Mouse (Mus musculus): ENCODE measurements at regions not wholly inside any gene's neighbourhood (a gene's known extent, or its start where the extent isn't known, plus 50 kb on each side); places are given as distances from the start of the nearest gene placed in this dataset.

DNA sequence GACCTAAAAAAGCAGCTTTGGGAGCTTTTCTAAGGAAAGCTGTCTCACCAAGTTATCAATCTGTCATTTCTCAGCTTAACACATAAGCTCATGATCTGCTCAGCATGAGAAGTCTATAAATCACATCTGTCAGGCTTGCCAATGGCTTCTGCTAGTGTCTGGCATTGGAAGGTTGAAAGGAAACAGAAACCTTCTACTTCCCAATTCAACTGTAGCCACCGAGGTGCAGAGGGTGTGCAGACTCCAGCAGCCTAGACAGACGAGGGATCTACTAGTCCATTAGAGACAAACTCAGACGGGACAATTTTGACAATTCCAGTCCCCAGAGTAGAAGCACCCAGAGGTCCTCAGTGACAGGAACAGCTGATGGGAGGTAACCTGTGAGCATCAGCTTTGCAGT is 103.0 kb downstream of the Nab1 start:
- DNase-seq (ENCODE audit: extremely low spot score in 1 of 2, low spot score in 2 of 2) = no peak
- H3K4me3 ChIP-seq = no peak overlapping the region
- intact Hi-C loops (cut with DNase I) = no loop called here

DNA sequence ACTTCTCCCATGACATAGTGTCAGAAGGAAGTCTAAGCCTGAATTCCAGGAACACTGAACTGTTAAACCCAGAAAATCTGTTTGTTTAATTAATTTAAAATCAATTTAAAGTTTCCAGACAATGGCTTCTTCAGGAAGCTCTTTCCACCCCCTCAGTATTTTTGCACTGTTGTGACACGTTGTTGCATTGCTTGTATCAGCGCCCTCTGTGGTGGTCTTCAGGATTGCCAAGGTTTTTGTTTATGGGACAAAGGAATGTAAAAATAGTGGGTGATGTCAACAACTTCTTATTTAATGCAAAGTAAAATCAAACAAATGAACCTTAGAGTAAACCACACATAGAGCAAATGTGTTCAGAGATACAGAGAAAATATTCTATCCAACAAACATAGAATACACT is 107.5 kb downstream of the Nab1 start:
- no peak; the same call in 1 of the 2 replicates for TF ChIP-seq CTCF (IDR thresholded peaks at IDR 0.05)

More for the DNA sequence above, 103.0 kb downstream of the Nab1 start:
- no peak for TF ChIP-seq CTCF (IDR thresholded peaks at IDR 0.05)
- no peak overlapping the region for H3K27ac ChIP-seq

DNA sequence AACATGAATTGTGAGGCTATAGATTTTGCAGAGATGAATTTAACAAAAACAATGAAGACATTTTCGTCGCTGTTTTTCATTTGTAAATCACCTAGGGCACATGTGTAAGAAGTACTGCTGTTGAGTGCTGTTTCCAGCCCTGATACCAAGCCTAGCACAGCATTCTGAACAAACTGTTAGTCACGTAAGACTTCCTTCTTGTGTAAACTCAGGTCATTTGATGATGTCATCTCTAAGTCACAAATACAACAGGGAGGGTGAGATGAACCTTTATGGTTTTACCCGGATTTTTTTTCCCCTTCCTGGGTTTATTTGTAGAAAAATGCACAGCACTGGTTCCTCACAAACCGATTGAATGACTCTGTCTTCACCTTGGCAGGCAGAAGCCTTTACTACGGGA is 111.6 kb downstream of the Nab1 start:
- DNase-seq (ENCODE audit: extremely low spot score in 1 of 2, low spot score in 2 of 2) = no peak
- no peak for TF ChIP-seq CTCF (IDR thresholded peaks at IDR 0.05)
- intact Hi-C loops (cut with DNase I) = loop anchor here (1.0 kb wide), 1 partner anchor 58 kb away; no protein-coding TSS in a partner anchor
- Histone ChIP-seq H3K4me3 (no peak overlapping the region), H3K27ac (no peak overlapping the region)

More for the DNA sequence above, 107.5 kb downstream of the Nab1 start:
- DNase-seq (ENCODE audit: extremely low spot score in 1 of 2, low spot score in 2 of 2) = no peak
- no peak overlapping the region for H3K4me3 ChIP-seq
- intact Hi-C loops (cut with DNase I) = no loop called here
- H3K27ac ChIP-seq = no peak overlapping the region

DNA sequence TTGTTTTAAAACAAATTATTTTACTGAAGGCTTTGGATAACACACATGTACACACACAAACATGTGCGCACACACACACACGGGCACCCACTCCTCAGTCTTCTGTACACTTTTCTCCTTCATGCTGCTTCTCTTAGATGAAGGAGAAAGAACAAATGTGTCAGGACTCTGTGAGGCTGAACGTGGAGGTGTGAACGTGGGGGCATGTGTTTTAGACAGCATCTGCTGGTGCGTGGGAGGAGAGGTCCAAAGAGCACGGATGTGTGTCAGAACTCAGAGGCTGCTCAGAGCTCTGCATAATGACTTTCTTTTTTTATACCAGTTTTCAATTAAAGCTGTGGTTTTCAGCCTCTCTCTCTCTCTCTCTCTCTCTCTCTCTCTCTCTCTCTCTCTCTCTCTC is 112.4 kb downstream of the Nab1 start:
- Histone ChIP-seq H3K4me3 (no peak overlapping the region), H3K27ac (no peak overlapping the region)
- intact Hi-C loops (cut with DNase I) = loop anchor here (1.0 kb wide), 1 partner anchor 57 kb away; no protein-coding TSS in a partner anchor
- TF ChIP-seq CTCF (IDR thresholded peaks at IDR 0.05) = no peak
- DNase-seq (ENCODE audit: extremely low spot score in 1 of 2, low spot score in 2 of 2) = peak; percentile 59 to 65

DNA sequence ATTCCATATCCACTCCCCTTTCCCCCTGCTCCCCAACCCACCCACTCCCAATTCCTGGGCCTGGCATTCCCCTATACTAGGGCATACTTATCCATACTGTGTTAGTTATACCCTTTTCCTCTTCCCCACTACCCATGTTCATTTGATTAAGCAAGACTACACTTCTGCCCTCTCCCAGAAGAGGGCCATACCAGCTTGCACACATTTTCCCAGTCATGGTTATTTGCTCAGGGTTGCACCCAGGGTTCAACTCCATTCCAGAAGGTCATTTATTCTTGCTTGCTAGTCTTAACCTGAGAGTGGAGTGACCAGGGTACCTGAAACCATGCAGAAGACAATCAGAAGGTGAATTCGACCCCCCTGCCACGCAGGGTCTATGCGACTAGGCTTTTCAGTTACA is 113.4 kb downstream of the Nab1 start:
- TF ChIP-seq CTCF (IDR thresholded peaks at IDR 0.05) = peak; percentile 19
- no peak overlapping the region for H3K27ac ChIP-seq
- no peak overlapping the region for H3K4me3 ChIP-seq
- intact Hi-C loops (cut with DNase I) = no loop called here
- DNase-seq (ENCODE audit: extremely low spot score in 1 of 2, low spot score in 2 of 2) = no peak

DNA sequence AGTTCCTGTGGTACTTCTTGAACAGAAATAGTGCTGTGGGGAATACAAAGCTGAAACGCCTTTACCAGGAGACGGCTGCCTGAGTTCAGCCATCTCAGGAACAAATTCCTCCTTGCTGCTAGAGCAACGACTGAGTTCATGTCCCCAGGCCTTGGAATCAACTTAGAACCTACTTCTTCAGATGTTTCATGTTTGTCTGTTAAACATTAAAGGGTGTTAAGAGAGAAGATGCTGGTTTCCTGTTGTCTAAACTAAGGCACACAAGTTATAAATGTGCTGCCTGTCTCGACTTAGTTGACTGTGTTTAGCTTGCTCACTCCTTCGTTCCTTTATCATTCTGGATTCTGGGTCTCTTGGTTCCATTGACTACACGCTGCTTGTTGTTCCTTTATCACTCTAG is 125.2 kb downstream of the Nab1 start:
- no peak overlapping the region for H3K4me3 ChIP-seq
- no peak overlapping the region for H3K27ac ChIP-seq
- no peak for DNase-seq (ENCODE audit: extremely low spot score in 1 of 2, low spot score in 2 of 2)
- no peak for TF ChIP-seq CTCF (IDR thresholded peaks at IDR 0.05)
- intact Hi-C loops (cut with DNase I) = no loop called here

DNA sequence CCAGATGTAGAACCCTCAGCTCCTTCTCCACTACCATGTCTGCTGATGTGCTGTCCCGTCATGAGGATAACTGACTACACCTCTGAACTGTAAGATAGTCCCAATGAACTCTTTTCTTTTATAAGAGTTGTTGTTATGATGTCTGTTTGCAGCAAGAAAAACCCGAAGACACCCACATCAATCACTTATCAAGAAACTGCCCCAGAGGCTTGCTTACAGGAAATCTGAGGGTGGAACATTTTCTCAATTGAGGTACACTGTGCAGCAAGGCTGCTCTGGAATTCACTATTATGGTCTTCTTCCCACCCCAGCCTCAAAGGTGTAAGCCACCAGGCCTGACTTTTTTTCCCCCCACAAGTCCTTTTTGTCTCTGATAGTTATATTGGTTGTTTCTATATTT is 125.8 kb downstream of the Nab1 start:
- intact Hi-C loops (cut with DNase I) = no loop called here
- no peak for DNase-seq (ENCODE audit: extremely low spot score in 1 of 2, low spot score in 2 of 2)
- Histone ChIP-seq H3K27ac (no peak overlapping the region), H3K4me3 (no peak overlapping the region)
- no peak for TF ChIP-seq CTCF (IDR thresholded peaks at IDR 0.05)

DNA sequence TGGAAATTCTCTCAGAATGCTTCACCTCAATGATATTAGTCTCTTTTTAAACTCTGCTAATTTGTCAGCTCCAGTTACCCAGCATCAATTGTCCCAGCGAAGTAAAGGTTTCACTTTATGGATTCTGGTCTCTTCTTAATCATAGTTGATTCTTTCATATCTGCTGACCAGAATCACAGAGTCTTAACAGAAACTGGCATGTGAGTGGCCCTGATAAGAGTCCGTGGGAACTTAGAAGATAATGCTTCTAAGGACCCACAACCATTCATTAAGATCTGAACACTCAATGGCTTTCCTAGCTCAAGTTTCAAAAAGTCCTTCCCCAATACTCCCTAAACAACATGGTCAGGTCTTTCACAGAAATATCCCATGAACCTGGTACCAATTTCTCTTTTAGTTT is 126.7 kb downstream of the Nab1 start:
- H3K4me3 ChIP-seq = no peak overlapping the region
- no peak for DNase-seq (ENCODE audit: extremely low spot score in 1 of 2, low spot score in 2 of 2)
- intact Hi-C loops (cut with DNase I) = no loop called here
- H3K27ac ChIP-seq = no peak overlapping the region
- TF ChIP-seq CTCF (IDR thresholded peaks at IDR 0.05) = no peak

DNA sequence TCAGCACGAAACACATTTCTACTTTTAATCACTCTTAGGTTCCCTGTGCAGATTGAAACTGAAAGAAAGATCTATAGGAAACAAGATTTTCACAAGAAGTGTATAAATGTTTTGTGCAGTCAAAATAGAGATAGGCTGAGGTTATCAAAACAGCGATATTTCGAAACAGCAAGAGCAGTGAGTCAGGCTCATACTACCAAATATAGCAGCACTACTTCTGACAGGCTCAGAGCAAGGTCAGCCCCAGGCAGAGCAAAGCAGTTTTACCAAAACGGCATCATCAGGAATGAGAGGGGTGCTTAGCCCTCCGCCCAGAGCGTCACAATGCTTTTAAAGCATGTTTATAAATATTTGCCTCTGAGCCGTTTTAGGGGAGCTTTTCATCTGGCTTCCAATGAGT is 133.4 kb upstream of the Gls start:
- TF ChIP-seq CTCF (IDR thresholded peaks at IDR 0.05) = no peak
- no peak overlapping the region for H3K4me3 ChIP-seq
- intact Hi-C loops (cut with DNase I) = no loop called here
- DNase-seq (ENCODE audit: extremely low spot score in 1 of 2, low spot score in 2 of 2) = no peak
- H3K27ac ChIP-seq = no peak overlapping the region

DNA sequence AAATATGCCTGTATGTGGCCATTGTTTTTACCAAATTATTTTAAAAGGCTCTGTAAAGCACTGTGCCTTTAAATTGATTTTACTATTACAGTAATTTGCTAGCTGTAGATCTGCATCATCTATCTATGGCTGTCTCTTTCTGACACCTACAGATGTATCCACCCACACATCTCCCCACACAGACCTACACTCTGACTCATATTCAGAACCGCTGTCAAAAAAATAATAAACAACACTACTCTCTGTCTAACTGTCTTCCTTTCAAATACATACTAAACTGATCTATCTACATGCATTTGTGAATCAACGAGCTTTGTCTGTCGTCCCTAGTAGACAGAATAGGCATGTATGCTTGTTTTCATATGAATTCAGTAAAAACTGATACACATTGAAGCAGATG is 130.6 kb upstream of the Gls start:
- TF ChIP-seq CTCF (IDR thresholded peaks at IDR 0.05) = no peak
- Histone ChIP-seq H3K4me3 (no peak overlapping the region), H3K27ac (0 out of 2 replicates have a peak overlapping the region, but pooled peaks have one; percentile 38)
- intact Hi-C loops (cut with DNase I) = no loop called here
- DNase-seq (ENCODE audit: extremely low spot score in 1 of 2, low spot score in 2 of 2) = no peak

DNA sequence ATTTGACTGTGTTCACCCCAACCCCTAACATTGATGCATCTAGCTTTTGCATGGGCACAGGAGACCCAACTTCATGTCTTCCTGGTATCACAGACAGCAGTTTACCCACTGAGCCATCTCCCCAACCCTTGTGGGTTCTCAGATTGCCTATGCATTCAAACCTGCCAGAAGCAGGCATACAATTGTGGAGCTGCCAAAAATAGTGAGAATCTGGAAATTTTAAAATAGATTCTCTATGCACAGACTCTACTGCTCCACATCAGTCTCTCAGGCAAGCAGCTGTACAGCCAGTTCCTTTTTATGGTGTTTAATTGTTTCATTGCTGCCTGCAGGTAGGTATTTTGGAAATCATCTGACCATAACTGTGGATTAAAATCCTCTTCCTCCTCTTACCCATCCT is 129.9 kb upstream of the Gls start:
- intact Hi-C loops (cut with DNase I) = no loop called here
- no peak for TF ChIP-seq CTCF (IDR thresholded peaks at IDR 0.05)
- DNase-seq (ENCODE audit: extremely low spot score in 1 of 2, low spot score in 2 of 2) = no peak
- 0 out of 2 replicates have a peak overlapping the region, but pooled peaks have one; percentile 38 for H3K27ac ChIP-seq
- no peak overlapping the region for H3K4me3 ChIP-seq

DNA sequence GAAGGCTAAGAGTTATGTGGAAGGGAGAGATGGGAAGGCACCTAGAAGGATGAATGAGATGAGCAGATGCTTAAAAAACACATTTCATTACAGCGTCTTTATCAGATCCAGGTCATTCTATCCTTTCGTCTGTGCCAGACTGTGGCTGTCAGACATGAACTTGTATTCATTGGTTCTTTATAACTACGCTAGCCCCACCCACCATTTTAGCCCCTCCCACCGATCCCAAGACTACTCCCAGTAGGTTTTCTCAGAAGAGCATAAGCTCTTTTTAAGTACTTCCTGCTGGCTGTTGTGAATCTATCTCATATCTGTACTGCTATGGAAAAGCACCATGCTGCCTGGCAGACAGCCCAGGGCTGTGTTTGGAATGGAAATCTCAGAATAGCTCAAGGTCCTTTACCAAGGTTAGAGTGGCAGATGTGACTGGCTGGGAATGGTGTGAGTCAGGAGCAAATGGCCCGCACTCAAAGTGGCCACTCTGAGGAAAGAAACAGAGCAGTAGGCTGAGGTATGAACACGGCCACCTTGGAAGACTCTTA is 121.1 kb upstream of the Gls start:
- TF ChIP-seq CTCF (IDR thresholded peaks at IDR 0.05) = no peak
- H3K27ac ChIP-seq = no peak overlapping the region
- DNase-seq (ENCODE audit: extremely low spot score in 1 of 2, low spot score in 2 of 2) = peak; percentile 26 to 35
- intact Hi-C loops (cut with DNase I) = no loop called here
- H3K4me3 ChIP-seq = no peak overlapping the region

DNA sequence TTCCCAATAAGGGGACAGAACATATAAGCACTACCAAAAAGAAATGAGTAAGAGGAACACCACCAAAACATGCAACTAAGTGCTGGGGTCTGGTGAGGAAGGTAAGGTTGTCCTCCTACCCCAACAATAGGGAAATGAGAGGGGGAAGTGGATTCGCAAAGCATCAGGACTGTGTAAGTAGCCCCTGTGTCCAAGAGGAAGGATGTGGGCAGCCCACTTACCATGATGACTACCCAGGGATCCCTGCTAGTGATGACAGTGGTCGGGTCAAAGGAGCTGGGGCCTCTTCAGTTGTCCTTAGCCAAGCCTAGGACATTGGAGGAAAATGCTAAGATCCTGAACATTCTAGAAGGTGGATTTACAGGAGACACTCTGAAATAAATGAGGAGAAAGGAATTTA is 109.1 kb upstream of the Gls start:
- no peak for DNase-seq (ENCODE audit: extremely low spot score in 1 of 2, low spot score in 2 of 2)
- intact Hi-C loops (cut with DNase I) = no loop called here
- TF ChIP-seq CTCF (IDR thresholded peaks at IDR 0.05) = no peak
- H3K4me3 ChIP-seq = no peak overlapping the region
- H3K27ac ChIP-seq = no peak overlapping the region

All from left cerebral cortex, adult 2 months (tissue).